Mouse (Mus musculus) stomach, embryonic 15.5 days (tissue): Measurements from ENCODE around the gene Umod. TPM values are rescaled to one million over a fixed set of nuclear protein-coding genes. Genes with fewer than 3 reads are reported as not detected.

Experiments used
- ATAC-seq: fragments of 200-750 bp; cut with Nextera tagmentation; 2 replicates; pipeline ENCODE4 v1.8.0; 2017; ENCODE audit warnings: low read depth, moderate number of reproducible peaks, moderate TSS enrichment; ENCODE audit not compliant: insufficient read depth, low FRiP score
- H3K27ac ChIP-seq: fragments of 300-500 bp; sonication (generic); 2 replicates; pipeline ENCODE4 v1.5.1; 2015; ENCODE audit warnings: mild to moderate bottlenecking, inconsistent platforms
- H3K27me3 ChIP-seq: fragments of 300-500 bp; sonication (generic); replicated peaks from 2 replicates; pipeline ENCODE4 v1.6.1; 2015; ENCODE audit warnings: inconsistent platforms
- H3K36me3 ChIP-seq: fragments of 300-500 bp; sonication (generic); 2 replicates; pipeline ENCODE4 v1.6.1; 2015; ENCODE audit warnings: inconsistent platforms
- H3K4me1 ChIP-seq: fragments of 300-500 bp; sonication (generic); 2 replicates; pipeline ENCODE4 v1.6.1; 2015; ENCODE audit warnings: inconsistent platforms
- H3K4me2 ChIP-seq: fragments of 300-500 bp; sonication (generic); 2 replicates; pipeline ENCODE4 v1.6.1; 2015; ENCODE audit warnings: mild to moderate bottlenecking, inconsistent platforms
- H3K4me3 ChIP-seq: fragments of 300-500 bp; sonication (generic); replicated peaks from 2 replicates; pipeline ENCODE4 v1.5.1; 2015; ENCODE audit warnings: inconsistent platforms
- H3K9ac ChIP-seq: fragments of 300-500 bp; sonication (generic); 2 replicates; pipeline ENCODE4 v1.6.1; 2015; ENCODE audit warnings: inconsistent platforms
- H3K9me3 ChIP-seq: fragments of 300-500 bp; sonication (generic); 2 replicates; pipeline ENCODE4 v1.6.1; 2016; ENCODE audit warnings: inconsistent platforms
- WGBS: fragments of 180-500 bp; shearing (Covaris S2); methylation state at CpG from one replicate; pipeline ENCODE4 v1.1.7; 2015; 5-methylcytosine and 5-hydroxymethylcytosine counted together
- polyA plus RNA-seq: library from polyadenylated mRNA; unstranded; fragments of >200 nt; fragmentation: Nextera tagmentation; extraction: Ambion mirVana; gene quantifications from 2 replicates; pipeline ENCODE4 v1.2.1, GENCODE M21; 2015

Gene Umod
- polyA plus RNA-seq, result not detected in 2 replicates

DNA sequence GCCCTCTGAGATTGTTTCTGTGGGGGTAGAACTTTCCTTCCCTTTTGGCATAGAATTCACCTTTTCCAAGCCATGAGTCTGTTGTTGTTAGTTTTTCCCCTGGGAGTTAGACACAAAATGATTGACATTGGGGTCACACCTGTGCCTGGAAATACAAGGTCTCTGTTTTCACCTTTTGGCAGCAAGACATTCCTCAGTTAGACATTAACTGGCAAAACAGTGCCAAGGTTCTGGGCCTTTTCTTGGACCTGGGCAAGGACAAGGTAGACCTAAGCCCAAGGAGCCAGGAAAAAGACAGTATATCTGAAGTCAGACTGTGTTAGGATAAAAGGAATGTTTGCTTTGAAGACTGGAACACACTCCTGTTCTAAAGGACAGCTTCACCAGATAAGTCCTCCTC lies at the start of gene Umod:
Umod (minus strand) TSS at position 27 of the 400 bp plus-strand sequence.
- H3K4me3 ChIP-seq, result no peak within 1 kb of the TSS
- no peaks in the 10 kb centered on the region for H3K27me3 ChIP-seq
- H3K4me2 ChIP-seq, result no peak within 1 kb of the TSS
- no peaks in the 10 kb centered on the region for H3K9me3 ChIP-seq
- no peaks in the 10 kb centered on the region for H3K4me1 ChIP-seq
- no peaks in the 10 kb centered on the region for H3K36me3 ChIP-seq
- no peak within 1 kb of the TSS for H3K9ac ChIP-seq
- no peak within 1 kb of the TSS for H3K27ac ChIP-seq
- ATAC-seq, result no peak

DNA sequence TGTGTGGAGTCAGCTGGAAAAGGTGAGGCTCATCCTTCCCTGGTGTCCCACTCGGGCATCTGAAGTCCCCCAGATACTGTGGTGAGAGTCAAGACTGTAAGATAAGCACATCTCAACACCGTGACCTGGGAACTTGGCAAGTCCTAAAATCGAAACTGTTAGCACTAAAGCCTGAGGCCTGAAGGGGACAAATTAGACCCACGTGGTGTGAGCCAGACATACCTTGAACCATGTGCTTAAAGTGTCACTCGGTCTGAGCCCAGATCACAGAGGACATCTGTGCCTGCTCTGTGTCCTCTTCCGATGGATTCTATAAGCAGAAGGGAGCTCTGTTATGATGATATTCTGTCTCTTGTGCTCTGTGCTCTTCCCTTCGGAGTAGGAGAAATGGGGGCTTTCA lies 49.5 kb upstream of the Umod start:
- no peaks in the 10 kb centered on the region for H3K9me3 ChIP-seq
- H3K4me1 ChIP-seq, result no peaks in the 10 kb centered on the region
- no peak overlapping the region for H3K4me3 ChIP-seq
- no peak overlapping the region for H3K27ac ChIP-seq
- WGBS, result 71% methylated on average over 7 of the region's 7 CpGs
- ATAC-seq, result no peak
- H3K9ac ChIP-seq, result no peak overlapping the region
- no peak overlapping the region for H3K4me2 ChIP-seq
- no peaks in the 10 kb centered on the region for H3K36me3 ChIP-seq
- no peaks in the 10 kb centered on the region for H3K27me3 ChIP-seq

DNA sequence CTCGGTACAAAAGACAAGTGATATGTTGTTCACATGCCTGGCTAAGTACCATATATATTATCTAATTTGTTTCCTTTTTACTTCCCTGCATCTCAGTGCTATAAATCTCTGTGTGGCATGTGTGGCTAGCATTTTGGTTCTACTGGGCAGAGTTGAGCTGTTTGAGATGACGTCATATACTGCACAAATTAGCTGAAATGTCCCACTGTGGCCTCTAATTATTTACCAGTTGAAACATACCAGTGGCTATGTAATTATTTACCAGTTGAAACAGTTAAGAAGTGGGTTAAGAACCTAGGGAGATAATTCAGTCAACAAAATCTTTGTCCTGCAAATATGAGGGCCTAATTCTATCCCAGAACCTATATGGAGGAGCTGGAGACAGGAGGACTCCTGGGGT lies 48.5 kb upstream of the Umod start:
- Histone ChIP-seq H3K27ac (no peak overlapping the region), H3K4me2 (no peak overlapping the region), H3K4me3 (no peak overlapping the region), H3K36me3 (no peaks in the 10 kb centered on the region), H3K27me3 (no peaks in the 10 kb centered on the region), H3K4me1 (no peaks in the 10 kb centered on the region), H3K9ac (no peak overlapping the region), H3K9me3 (no peaks in the 10 kb centered on the region)
- ATAC-seq, result no peak
- 59% methylated on average over 2 of the region's 2 CpGs for WGBS

DNA sequence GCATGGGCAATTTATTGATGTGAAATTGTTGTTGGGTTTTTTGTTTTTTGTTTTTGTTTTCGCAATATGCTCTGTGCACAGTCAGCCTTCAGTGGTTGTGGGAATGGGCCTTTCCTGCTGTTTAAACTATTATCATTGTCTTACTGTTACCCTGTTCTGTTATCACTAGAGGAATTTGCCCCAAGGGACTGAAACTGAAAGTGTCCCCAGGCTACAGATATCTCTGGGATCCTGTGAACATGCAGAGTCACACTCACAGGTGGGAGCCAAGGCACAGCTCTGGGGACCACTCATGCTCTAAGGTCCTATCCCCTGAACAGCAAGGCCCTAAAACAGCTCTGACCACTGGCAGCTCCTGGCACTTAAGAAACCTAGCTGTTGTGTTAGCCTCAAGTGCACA lies 48.1 kb upstream of the Umod start:
- Histone ChIP-seq H3K9ac (no peak overlapping the region), H3K4me1 (no peaks in the 10 kb centered on the region), H3K4me3 (no peak overlapping the region), H3K4me2 (no peak overlapping the region), H3K27me3 (no peaks in the 10 kb centered on the region), H3K27ac (no peak overlapping the region), H3K36me3 (no peaks in the 10 kb centered on the region), H3K9me3 (no peaks in the 10 kb centered on the region)
- ATAC-seq, result no peak
- WGBS, result 88% methylated on average over 1 of the region's 1 CpGs

DNA sequence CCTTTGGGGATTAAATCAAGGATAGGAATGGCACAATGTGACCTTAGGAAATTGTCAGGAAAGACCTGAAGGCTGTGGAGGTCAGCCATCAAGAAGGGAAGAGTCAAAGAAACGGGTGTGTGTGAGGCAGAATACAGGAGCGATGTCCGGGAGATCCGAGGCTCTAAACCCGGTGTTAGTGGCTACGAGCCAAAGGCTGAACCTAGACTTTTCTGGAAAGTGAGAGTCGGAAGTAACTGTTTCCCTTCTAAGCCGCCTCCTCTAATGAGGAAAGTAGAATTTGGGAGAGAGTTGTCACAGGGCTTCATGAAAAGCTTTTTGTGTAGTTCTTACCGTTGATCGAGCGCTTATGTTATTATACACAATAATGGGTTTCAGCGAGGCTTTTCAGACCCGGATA lies 47.4 kb upstream of the Umod start:
- no peak for ATAC-seq
- no peak overlapping the region for H3K4me3 ChIP-seq
- 77% methylated on average over 13 of the region's 13 CpGs for WGBS
- H3K9ac ChIP-seq, result no peak overlapping the region
- no peaks in the 10 kb centered on the region for H3K36me3 ChIP-seq
- no peak overlapping the region for H3K27ac ChIP-seq
- no peaks in the 10 kb centered on the region for H3K9me3 ChIP-seq
- H3K4me2 ChIP-seq, result no peak overlapping the region
- no peaks in the 10 kb centered on the region for H3K4me1 ChIP-seq
- no peaks in the 10 kb centered on the region for H3K27me3 ChIP-seq

DNA sequence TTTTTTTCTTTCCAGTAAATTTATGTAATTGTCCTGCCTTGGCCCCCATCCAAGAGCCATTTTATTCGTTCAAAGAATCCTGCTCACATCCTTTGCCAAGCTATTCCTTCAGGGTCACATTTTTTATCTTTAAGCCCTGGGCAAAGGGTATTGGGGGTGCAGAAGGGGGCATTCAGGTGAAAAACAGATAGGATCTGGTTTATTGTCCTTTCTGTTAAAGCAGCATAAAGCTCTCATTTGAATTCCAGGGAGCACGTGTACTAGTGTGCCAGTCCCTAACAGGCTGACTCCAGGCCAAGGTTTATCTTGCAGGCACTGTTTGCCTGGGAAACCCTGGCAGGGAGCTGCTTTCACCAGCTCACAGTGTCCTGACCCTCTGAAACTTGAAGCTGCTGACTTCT lies 46.8 kb upstream of the Umod start:
- H3K4me1 ChIP-seq, result no peaks in the 10 kb centered on the region
- WGBS, result 24% methylated on average over 2 of the region's 2 CpGs
- H3K9ac ChIP-seq, result no peak overlapping the region
- H3K27me3 ChIP-seq, result no peaks in the 10 kb centered on the region
- no peak; the same call in 1 of the 2 replicates for ATAC-seq
- H3K27ac ChIP-seq, result no peak overlapping the region
- no peaks in the 10 kb centered on the region for H3K36me3 ChIP-seq
- no peak overlapping the region for H3K4me2 ChIP-seq
- no peaks in the 10 kb centered on the region for H3K9me3 ChIP-seq
- H3K4me3 ChIP-seq, result no peak overlapping the region

DNA sequence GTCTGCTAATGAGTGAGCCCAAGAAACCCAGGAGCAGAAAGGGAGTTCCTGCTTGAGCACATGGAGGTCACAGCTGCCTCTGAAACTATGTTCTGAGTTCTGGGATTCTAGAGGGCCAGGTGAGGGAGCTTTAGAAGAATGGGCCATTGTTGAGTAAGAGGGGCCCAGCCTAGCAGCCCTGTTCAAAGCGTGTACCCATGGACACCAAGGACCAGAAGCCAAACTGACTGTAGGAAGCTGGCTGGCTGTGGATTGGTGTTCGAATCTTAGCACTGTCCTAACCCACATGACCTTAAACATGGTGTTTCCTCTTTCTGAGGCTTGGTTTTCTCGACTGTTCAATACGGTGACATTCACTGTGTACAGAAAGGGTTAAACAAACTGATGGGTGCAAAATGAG lies 44.3 kb upstream of the Umod start, which contains the start of gene Pdilt:
Pdilt (minus strand) TSS at position 101 of the 400 bp plus-strand sequence.
- no peaks in the 10 kb centered on the region for H3K27me3 ChIP-seq
- H3K9me3 ChIP-seq, result no peaks in the 10 kb centered on the region
- no peak within 1 kb of the TSS for H3K4me3 ChIP-seq
- no peak within 1 kb of the TSS for H3K4me2 ChIP-seq
- no peak within 1 kb of the TSS for H3K27ac ChIP-seq
- H3K4me1 ChIP-seq, result no peaks in the 10 kb centered on the region
- WGBS, result 67% methylated on average over 4 of the region's 4 CpGs
- no peak within 1 kb of the TSS for H3K9ac ChIP-seq
- no peaks in the 10 kb centered on the region for H3K36me3 ChIP-seq
- no peak for ATAC-seq

DNA sequence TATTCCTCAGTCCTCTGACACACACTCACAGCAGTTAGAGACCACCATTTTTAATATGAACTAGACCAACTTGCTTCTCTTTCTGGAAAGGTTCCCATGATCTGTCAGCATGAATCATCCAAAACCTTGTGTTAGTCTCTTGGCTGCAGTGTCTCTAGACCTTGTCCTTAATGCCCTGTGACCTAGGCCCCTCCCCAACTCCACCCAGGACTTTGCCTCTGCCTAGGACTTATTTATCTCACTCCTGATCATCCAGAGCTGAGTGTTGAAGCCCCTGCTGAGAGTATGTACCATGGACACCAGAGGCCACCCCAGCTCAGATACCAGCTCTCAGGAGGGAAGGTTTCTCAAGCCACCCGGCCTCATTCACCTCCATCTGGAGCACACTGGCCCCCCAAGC lies 43.3 kb upstream of the Umod start:
- ATAC-seq, result no peak

DNA sequence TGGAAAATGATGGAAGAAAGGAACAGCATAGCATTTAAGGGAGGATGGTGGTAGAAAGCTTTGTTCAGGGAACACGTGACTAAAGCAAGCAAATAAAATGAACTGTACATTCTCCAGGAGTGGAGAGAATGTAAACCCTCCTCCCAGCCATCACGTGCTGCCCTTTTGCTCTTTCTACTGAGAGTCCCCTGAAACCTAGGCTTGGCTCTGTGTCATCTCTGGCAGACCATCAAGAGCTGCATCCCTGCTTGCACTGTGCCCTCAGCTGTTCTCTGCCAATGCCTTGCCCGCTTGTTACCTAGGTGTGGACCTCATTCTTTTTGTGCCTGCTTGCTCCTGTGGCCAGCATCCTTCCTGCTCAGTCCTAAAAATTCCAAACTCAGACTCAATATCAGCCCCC lies 42.7 kb upstream of the Umod start:
- no peak for ATAC-seq
- H3K4me2 ChIP-seq, result no peak overlapping the region
- no peak overlapping the region for H3K4me3 ChIP-seq
- no peak overlapping the region for H3K27ac ChIP-seq
- no peak overlapping the region for H3K9ac ChIP-seq
- H3K9me3 ChIP-seq, result no peaks in the 10 kb centered on the region
- no peaks in the 10 kb centered on the region for H3K4me1 ChIP-seq
- WGBS, result 64% methylated on average over 3 of the region's 3 CpGs
- no peaks in the 10 kb centered on the region for H3K36me3 ChIP-seq
- H3K27me3 ChIP-seq, result no peaks in the 10 kb centered on the region

More for the DNA sequence above, 43.3 kb upstream of the Umod start:
- H3K4me3 ChIP-seq, result no peak overlapping the region
- no peaks in the 10 kb centered on the region for H3K36me3 ChIP-seq
- H3K9me3 ChIP-seq, result no peaks in the 10 kb centered on the region
- no peak overlapping the region for H3K9ac ChIP-seq
- no peak overlapping the region for H3K4me2 ChIP-seq
- H3K27ac ChIP-seq, result no peak overlapping the region
- 81% methylated on average over 1 of the region's 1 CpGs for WGBS
- no peaks in the 10 kb centered on the region for H3K27me3 ChIP-seq
- H3K4me1 ChIP-seq, result no peaks in the 10 kb centered on the region

DNA sequence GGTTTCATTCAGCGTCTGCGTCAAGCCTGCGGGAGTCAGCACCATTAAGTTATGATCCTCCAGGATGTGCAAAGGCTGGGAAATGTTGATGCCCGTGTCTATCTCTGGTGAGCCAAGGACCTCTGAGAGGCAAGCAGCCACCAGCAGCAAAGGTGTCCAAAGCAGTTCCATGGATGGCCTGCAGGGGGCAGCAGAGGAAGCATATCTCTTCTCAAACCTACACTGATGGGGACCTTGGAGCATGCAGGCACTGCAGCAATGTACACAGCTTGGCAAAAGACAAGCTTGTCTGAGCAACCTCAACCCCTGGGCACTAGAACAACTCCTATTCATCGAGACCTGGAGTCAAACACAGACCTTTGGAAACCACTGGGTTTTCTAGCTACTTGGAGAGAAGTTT lies 40.6 kb upstream of the Umod start:
- no peaks in the 10 kb centered on the region for H3K36me3 ChIP-seq
- no peak overlapping the region for H3K4me2 ChIP-seq
- H3K9me3 ChIP-seq, result no peaks in the 10 kb centered on the region
- no peaks in the 10 kb centered on the region for H3K4me1 ChIP-seq
- no peak overlapping the region for H3K27ac ChIP-seq
- no peaks in the 10 kb centered on the region for H3K27me3 ChIP-seq
- no peak overlapping the region for H3K9ac ChIP-seq
- ATAC-seq, result no peak
- WGBS, result 44% methylated on average over 5 of the region's 5 CpGs
- no peak overlapping the region for H3K4me3 ChIP-seq

DNA sequence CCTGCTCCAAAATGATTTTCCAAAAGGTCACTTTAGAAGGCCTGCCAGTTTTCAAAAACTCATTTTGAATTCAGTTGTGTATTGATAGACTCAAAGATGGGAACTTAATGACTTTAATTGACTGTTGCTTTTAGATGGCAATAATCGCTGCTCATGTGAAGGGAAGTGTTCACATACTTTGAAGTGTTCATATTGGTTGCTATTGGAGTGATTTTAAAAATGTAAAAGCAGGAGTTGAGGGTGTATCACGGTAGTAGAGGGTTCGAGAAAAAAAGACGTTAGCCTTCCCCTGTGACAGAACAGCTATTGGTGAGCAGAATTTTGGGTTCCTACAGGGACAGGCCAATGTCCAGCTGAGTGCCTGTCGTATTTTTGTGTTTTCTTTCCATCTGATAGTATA lies 40.1 kb upstream of the Umod start, which contains the start of gene Acsm5:
Acsm5 (plus strand) TSS at position 301 of the 400 bp plus-strand sequence.
- Histone ChIP-seq H3K4me2 (no peak within 1 kb of the TSS), H3K27me3 (no peaks in the 10 kb centered on the region), H3K36me3 (no peaks in the 10 kb centered on the region), H3K9ac (no peak within 1 kb of the TSS), H3K4me1 (no peaks in the 10 kb centered on the region), H3K9me3 (no peaks in the 10 kb centered on the region), H3K27ac (no peak within 1 kb of the TSS), H3K4me3 (no peak within 1 kb of the TSS)
- ATAC-seq, result no peak
- 67% methylated on average over 5 of the region's 5 CpGs for WGBS

DNA sequence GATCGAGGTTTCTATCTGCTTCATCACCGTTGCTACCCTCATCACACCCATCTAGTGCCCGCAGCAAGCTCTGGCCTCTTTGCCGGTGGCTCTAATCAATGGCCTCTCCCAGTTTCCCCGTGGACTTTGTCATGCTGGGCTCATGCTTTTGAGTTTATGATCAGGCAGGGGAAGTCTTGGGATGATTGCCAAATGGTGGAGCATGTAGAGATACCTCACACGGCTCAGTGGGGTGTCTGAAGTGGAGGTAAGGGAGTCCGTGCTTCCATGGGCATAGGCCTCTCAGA lies 37.1 kb upstream of the Umod start:
- H3K27me3 ChIP-seq, result no peaks in the 10 kb centered on the region
- 80% methylated on average over 7 of the region's 7 CpGs for WGBS
- no peak overlapping the region for H3K27ac ChIP-seq
- no peak for ATAC-seq
- H3K4me1 ChIP-seq, result no peaks in the 10 kb centered on the region
- H3K9ac ChIP-seq, result no peak overlapping the region
- H3K36me3 ChIP-seq, result no peaks in the 10 kb centered on the region
- H3K9me3 ChIP-seq, result no peaks in the 10 kb centered on the region
- no peak overlapping the region for H3K4me3 ChIP-seq
- H3K4me2 ChIP-seq, result no peak overlapping the region

DNA sequence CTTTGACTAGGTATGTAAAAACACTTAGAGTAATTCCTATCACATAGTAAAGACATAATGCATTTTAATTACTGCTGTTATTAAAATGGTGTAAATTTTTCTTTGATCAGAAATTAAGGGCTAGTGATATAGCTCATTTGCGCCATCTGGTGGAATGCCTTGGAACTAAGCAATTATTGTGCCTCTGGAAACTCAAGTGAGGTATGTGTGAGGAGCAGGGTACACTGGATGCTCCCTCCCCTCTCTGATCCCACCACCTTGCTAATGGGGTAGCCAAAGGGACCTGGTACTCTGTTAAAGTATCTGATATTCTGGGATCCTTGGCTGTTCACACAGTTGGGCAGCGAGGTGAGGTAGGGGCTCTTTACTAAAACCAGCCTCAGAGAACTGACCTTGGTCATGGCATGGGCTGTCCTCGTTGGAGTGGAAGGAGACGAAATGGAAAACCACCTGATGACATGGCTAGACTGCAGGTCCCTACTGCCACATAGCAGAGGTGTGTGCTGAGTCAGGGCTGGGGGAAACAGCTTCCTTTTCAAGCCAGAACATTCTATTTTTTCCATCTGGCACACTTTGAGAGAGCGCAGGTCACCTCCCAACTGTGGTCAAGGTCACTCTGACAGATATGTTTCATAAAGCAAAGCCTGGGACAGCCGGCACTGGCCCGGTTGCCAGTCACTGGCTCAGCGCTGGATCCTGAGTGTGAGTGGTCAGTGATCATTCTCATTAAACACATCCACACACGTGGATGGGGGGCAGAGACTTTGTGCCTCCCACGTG lies 36.6 kb upstream of the Umod start:
- WGBS, result 67% methylated on average over 10 of the region's 10 CpGs
- no peak for ATAC-seq
- Histone ChIP-seq H3K27ac (no peak overlapping the region), H3K4me2 (no peak overlapping the region), H3K9ac (no peak overlapping the region), H3K9me3 (no peaks in the 10 kb centered on the region), H3K4me1 (no peaks in the 10 kb centered on the region), H3K27me3 (no peaks in the 10 kb centered on the region), H3K36me3 (no peaks in the 10 kb centered on the region), H3K4me3 (no peak overlapping the region)
